Mouse (Mus musculus): ENCODE measurements around the gene Sgsm1. TPM values are rescaled to one million over a fixed set of nuclear protein-coding genes. Genes with fewer than 3 reads are reported as not detected.

Sgsm1 gene
- polyA plus RNA-seq, 1 experiment from 2014 or later: 2.0 TPM

DNA sequence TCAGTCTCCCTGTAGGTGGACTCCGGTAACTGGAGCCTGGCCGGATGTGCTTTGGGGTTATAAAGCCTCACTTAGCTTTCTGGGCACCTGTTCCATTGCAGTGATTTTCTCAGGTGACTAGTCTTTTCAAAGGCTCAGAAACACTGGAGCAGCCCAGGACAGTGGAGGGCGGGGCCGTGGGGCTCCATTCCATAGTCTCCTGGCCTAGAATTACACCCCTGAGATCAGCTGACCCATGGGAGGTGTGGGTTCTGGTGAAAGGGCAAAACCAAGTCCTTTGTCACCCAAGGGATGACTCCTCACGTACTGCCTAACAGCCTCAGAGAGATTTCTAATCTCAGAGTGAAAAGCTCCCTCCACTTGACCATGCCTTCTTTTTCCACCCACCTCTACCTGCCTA lies 80.4 kb downstream of the Sgsm1 start:
- no peaks in the 10 kb centered on the region for H3K9me3 ChIP-seq (replicated peaks; ENCODE audit: control insufficient read depth, low read length)
- H3K27me3 ChIP-seq (ENCODE audit: control insufficient read depth, insufficient read depth, low read depth, low read length): no peaks in the 10 kb centered on the region; the same call in 1 of the 2 replicates
- 51% methylated on average over 5 of the region's 5 CpGs for WGBS (ENCODE audit: insufficient replicate concordance)
- no peaks in the 10 kb centered on the region for H3K36me3 ChIP-seq (ENCODE audit: control insufficient read depth, insufficient read depth)
- H3K4me2 ChIP-seq (ENCODE audit: low read depth, low read length): no peak overlapping the region
- H3K4me1 ChIP-seq (ENCODE audit: control insufficient read depth, low read depth, low read length): no peaks in the 10 kb centered on the region; the same call in 1 of the 2 replicates
- no peak for ATAC-seq (ENCODE audit: low read depth)
- no peak overlapping the region for H3K27ac ChIP-seq (ENCODE audit: low read length)
- no peak overlapping the region for H3K4me3 ChIP-seq (ENCODE audit: low read depth, low read length)
- H3K9ac ChIP-seq (ENCODE audit: low read depth, low read length): no peak overlapping the region

GRCm38 (mm10) chr5:113226632-113227102 lies 83.9 kb downstream of the Sgsm1 start, which contains the start of gene Tmem211:
Gene Tmem211 (plus strand): TSS chr5:113226909.
- Histone ChIP-seq H3K27ac (ENCODE audit: low read length) (no peak within 1 kb of the TSS), H3K4me2 (ENCODE audit: low read depth, low read length) (peak within 1 kb of the TSS; percentile 38; the same call in 1 of the 2 replicates), H3K27me3 (ENCODE audit: control insufficient read depth, insufficient read depth, low read depth, low read length) (no peaks in the 10 kb centered on the region; the same call in 1 of the 2 replicates), H3K9ac (ENCODE audit: low read depth, low read length) (no peak within 1 kb of the TSS; the same call in 1 of the 2 replicates), H3K4me3 (ENCODE audit: low read depth, low read length) (peak within 1 kb of the TSS; percentile 16; the same call in 1 of the 2 replicates), H3K9me3 (replicated peaks; ENCODE audit: control insufficient read depth, low read length) (no peaks in the 10 kb centered on the region), H3K4me1 (ENCODE audit: control insufficient read depth, low read depth, low read length) (no peaks in the 10 kb centered on the region; the same call in 1 of the 2 replicates), H3K36me3 (ENCODE audit: control insufficient read depth, insufficient read depth) (no peaks in the 10 kb centered on the region)
- under 1% methylated on average over 13 of the region's 13 CpGs for WGBS (ENCODE audit: insufficient replicate concordance)
- peak; percentile 79 for ATAC-seq (ENCODE audit: low read depth)

DNA sequence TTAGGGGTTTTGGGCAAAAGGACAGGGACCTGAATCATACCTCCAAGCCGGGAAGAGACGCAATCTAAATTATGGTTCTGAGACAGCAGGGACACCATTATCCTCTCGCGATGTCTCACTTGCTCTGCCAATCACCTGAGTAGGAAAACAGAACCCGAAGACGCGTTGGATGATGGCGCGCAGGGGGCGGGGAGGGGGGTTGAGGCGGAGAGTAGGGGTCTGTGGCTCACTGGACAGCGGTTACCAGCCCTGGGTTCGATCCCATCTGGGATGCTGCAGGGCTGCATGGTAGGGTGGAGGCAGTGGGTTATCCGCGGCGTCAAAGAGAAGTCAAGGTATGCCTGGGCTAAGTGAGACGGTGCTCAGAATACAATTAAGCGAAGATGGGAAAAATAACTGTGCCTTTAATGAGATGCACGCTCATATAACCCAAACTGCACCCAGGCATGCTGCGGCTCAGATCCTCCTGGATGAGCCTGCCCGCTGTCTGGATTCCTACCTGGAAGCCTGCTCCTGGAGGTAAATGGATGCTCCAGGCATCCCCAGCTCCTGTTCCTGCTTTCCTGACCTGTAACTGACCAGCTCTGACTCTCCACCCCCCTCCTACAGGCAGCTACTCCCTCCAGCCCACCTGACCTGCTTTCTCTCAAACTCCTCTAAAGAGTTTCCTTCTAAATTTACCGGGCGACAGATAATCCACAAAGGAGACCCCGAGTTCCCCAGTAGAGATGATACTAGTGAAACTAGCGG lies 84.7 kb downstream of the Sgsm1 start:
- no peak overlapping the region for H3K27ac ChIP-seq (ENCODE audit: low read length)
- H3K4me2 ChIP-seq (ENCODE audit: low read depth, low read length): no peak overlapping the region
- no peak overlapping the region for H3K4me3 ChIP-seq (ENCODE audit: low read depth, low read length)
- H3K36me3 ChIP-seq (ENCODE audit: control insufficient read depth, insufficient read depth): no peaks in the 10 kb centered on the region
- 20% methylated on average over 25 of the region's 25 CpGs for WGBS (ENCODE audit: insufficient replicate concordance)
- no peak for ATAC-seq (ENCODE audit: low read depth)
- peaks cover 4% of the 10 kb centered on the region for H3K27me3 ChIP-seq (ENCODE audit: control insufficient read depth, insufficient read depth, low read depth, low read length)
- H3K9me3 ChIP-seq (replicated peaks; ENCODE audit: control insufficient read depth, low read length): no peaks in the 10 kb centered on the region
- H3K9ac ChIP-seq (ENCODE audit: low read depth, low read length): no peak overlapping the region; the same call in 1 of the 2 replicates
- H3K4me1 ChIP-seq (ENCODE audit: control insufficient read depth, low read depth, low read length): no peaks in the 10 kb centered on the region; the same call in 1 of the 2 replicates

DNA sequence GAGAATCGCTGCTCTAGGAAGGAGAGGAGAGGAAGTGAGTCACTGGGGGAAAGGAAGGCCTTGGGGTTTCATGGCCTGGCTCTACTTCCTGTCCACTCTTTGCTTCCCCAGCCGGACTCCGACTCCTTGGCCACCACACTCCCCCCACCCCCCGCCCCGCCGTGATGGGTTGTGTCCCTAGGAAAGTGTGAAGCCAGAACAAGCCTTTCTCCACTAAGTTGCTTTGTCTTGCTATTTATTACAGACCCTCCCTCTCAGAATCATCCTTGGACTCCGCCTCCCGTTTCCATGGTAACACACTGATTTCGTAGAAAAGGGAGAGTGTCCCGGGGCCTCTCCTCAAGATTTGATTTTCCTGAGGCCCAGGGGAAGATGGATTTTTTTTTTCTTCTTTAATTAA lies 85.3 kb downstream of the Sgsm1 start:
- Histone ChIP-seq H3K9me3 (replicated peaks; ENCODE audit: control insufficient read depth, low read length) (no peaks in the 10 kb centered on the region), H3K4me1 (ENCODE audit: control insufficient read depth, low read depth, low read length) (no peaks in the 10 kb centered on the region; the same call in 1 of the 2 replicates), H3K36me3 (ENCODE audit: control insufficient read depth, insufficient read depth) (no peaks in the 10 kb centered on the region), H3K9ac (ENCODE audit: low read depth, low read length) (no peak overlapping the region), H3K27ac (ENCODE audit: low read length) (no peak overlapping the region), H3K4me3 (ENCODE audit: low read depth, low read length) (no peak overlapping the region), H3K4me2 (ENCODE audit: low read depth, low read length) (no peak overlapping the region), H3K27me3 (ENCODE audit: control insufficient read depth, insufficient read depth, low read depth, low read length) (peaks cover 9% of the 10 kb centered on the region)
- 15% methylated on average over 10 of the region's 10 CpGs for WGBS (ENCODE audit: insufficient replicate concordance)
- ATAC-seq (ENCODE audit: low read depth): no peak

GRCm38 (mm10) chr5:113223888-113224287 lies 86.7 kb downstream of the Sgsm1 start:
- Histone ChIP-seq H3K9me3 (replicated peaks; ENCODE audit: control insufficient read depth, low read length) (no peaks in the 10 kb centered on the region), H3K4me2 (ENCODE audit: low read depth, low read length) (no peak overlapping the region), H3K4me1 (ENCODE audit: control insufficient read depth, low read depth, low read length) (no peaks in the 10 kb centered on the region; the same call in none of the 2 replicates), H3K27ac (ENCODE audit: low read length) (no peak overlapping the region), H3K36me3 (ENCODE audit: control insufficient read depth, insufficient read depth) (no peaks in the 10 kb centered on the region), H3K4me3 (ENCODE audit: low read depth, low read length) (no peak overlapping the region), H3K27me3 (ENCODE audit: control insufficient read depth, insufficient read depth, low read depth, low read length) (peaks cover 13% of the 10 kb centered on the region), H3K9ac (ENCODE audit: low read depth, low read length) (no peak overlapping the region)
- ATAC-seq (ENCODE audit: low read depth): no peak
- 43% methylated on average over 4 of the region's 4 CpGs for WGBS (ENCODE audit: insufficient replicate concordance)

DNA sequence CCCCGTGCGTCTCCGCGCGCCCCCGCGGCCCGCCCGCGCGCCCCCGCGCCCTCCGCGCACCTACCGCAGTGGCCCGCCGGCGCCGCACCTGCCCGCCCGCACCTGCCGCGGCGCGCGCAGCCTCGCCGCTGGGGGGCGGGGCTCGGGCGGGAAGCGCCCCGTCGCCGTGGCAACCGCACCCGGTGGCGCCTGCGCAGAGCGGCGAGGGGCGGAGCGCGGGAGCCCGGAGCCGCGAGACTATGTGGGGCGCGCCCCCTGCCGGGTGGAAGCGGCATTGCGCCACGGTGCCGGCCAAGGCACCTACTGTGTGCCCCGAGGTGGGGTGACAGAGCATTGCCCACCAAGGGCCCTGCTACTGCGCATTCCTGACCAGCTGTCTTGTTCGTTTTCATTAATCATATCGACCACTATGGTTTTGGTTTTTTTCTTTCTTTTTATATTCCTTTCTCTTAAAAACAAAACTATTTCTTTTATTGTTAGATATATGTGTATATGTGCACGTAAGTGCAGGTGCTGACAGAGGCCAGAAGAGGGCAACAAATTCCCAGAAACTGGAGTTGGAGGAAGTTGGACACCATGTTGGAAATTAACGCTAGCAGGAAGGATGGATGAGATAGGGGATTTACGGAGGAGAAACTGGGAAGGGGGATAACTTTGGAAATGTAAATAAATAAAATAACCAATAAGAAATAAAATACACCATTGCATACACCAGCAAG lies 89.3 kb downstream of the Sgsm1 start, which contains the start of gene 2900026A02Rik:
Gene 2900026A02Rik (minus strand): TSS at position 90 of the 719 bp plus-strand sequence.
- 8% methylated on average over 52 of the region's 62 CpGs for WGBS (ENCODE audit: insufficient replicate concordance)
- H3K4me1 ChIP-seq (ENCODE audit: control insufficient read depth, low read depth, low read length): peaks cover 5% of the 10 kb centered on the region
- H3K27me3 ChIP-seq (ENCODE audit: control insufficient read depth, insufficient read depth, low read depth, low read length): peaks cover 13% of the 10 kb centered on the region
- H3K4me2 ChIP-seq (ENCODE audit: low read depth, low read length): peak within 1 kb of the TSS; percentile 65
- ATAC-seq (ENCODE audit: low read depth): peak; percentile 59
- H3K27ac ChIP-seq (ENCODE audit: low read length): peak within 1 kb of the TSS; percentile 86
- peak within 1 kb of the TSS; percentile 62 for H3K4me3 ChIP-seq (ENCODE audit: low read depth, low read length)
- no peaks in the 10 kb centered on the region for H3K9me3 ChIP-seq (replicated peaks; ENCODE audit: control insufficient read depth, low read length)
- peak within 1 kb of the TSS; percentile 62 for H3K9ac ChIP-seq (ENCODE audit: low read depth, low read length)
- no peaks in the 10 kb centered on the region for H3K36me3 ChIP-seq (ENCODE audit: control insufficient read depth, insufficient read depth)

GRCm38 (mm10) chr5:113220383-113221146 lies 90.0 kb downstream of the Sgsm1 start:
- peak overlapping the region; percentile 62 for H3K4me3 ChIP-seq (ENCODE audit: low read depth, low read length)
- H3K9me3 ChIP-seq (replicated peaks; ENCODE audit: control insufficient read depth, low read length): no peaks in the 10 kb centered on the region
- peaks cover 5% of the 10 kb centered on the region; the same call in 1 of the 2 replicates for H3K4me1 ChIP-seq (ENCODE audit: control insufficient read depth, low read depth, low read length)
- 2% methylated on average over 64 of the region's 64 CpGs for WGBS (ENCODE audit: insufficient replicate concordance)
- peak; percentile 84 for ATAC-seq (ENCODE audit: low read depth)
- H3K36me3 ChIP-seq (ENCODE audit: control insufficient read depth, insufficient read depth): no peaks in the 10 kb centered on the region
- H3K4me2 ChIP-seq (ENCODE audit: low read depth, low read length): peak overlapping the region; percentile 65
- peak overlapping the region; percentile 86 for H3K27ac ChIP-seq (ENCODE audit: low read length)
- peaks cover 13% of the 10 kb centered on the region for H3K27me3 ChIP-seq (ENCODE audit: control insufficient read depth, insufficient read depth, low read depth, low read length)
- peak overlapping the region; percentile 62 for H3K9ac ChIP-seq (ENCODE audit: low read depth, low read length)

- Histone ChIP-seq H3K27ac (ENCODE audit: low read length) (no peak overlapping the region), H3K9me3 (replicated peaks; ENCODE audit: control insufficient read depth, low read length) (no peaks in the 10 kb centered on the region)
- ATAC-seq (ENCODE audit: low read depth): no peak
Measured at GRCm38 (mm10) chr5:113219876-113220275, 90.7 kb downstream of the Sgsm1 start.

More at GRCm38 (mm10) chr5:113219876-113220275, 90.7 kb downstream of the Sgsm1 start:
- peaks cover 13% of the 10 kb centered on the region for H3K27me3 ChIP-seq (ENCODE audit: control insufficient read depth, insufficient read depth, low read depth, low read length)
- no peaks in the 10 kb centered on the region for H3K36me3 ChIP-seq (ENCODE audit: control insufficient read depth, insufficient read depth)
- H3K4me3 ChIP-seq (ENCODE audit: low read depth, low read length): no peak overlapping the region
- 44% methylated on average over 7 of the region's 7 CpGs for WGBS (ENCODE audit: insufficient replicate concordance)
- peak overlapping the region; percentile 65 for H3K4me2 ChIP-seq (ENCODE audit: low read depth, low read length)
- H3K4me1 ChIP-seq (ENCODE audit: control insufficient read depth, low read depth, low read length): peaks cover 5% of the 10 kb centered on the region; the same call in 1 of the 2 replicates
- H3K9ac ChIP-seq (ENCODE audit: low read depth, low read length): no peak overlapping the region
